Mouse (Mus musculus) heart, postnatal 4 days (tissue): ENCODE measurements around the gene Ms4a8a. TPM values are rescaled to one million over a fixed set of nuclear protein-coding genes. Genes with fewer than 3 reads are reported as not detected.

Experiments used
- total RNA-seq, 2 experiments: library from RNA; stranded (reverse); gene quantifications; 2 replicates each; pipeline ENCODE4 v1.2.3; 2021

Ms4a8a gene
- total RNA-seq, 2 experiments from 2014 or later = 0.25 to 0.26 TPM

Other genes with a start within 250 kb of the Ms4a8a start
- 1 to 10 TPM; 2.1 to 2.3 TPM for gene Slc15a3, start 241.4 kb downstream of the Ms4a8a start, total RNA-seq
- gene Tmem132a, start 211.2 kb downstream of the Ms4a8a start, total RNA-seq = 10 to 100 TPM; 52.4 to 53.4 TPM
- 100 to 1,000 TPM; 100 to 104 TPM for gene Tmem109, start 199.1 kb downstream of the Ms4a8a start, total RNA-seq
- gene Prpf19, start 185.9 kb downstream of the Ms4a8a start, total RNA-seq = 100 to 1,000 TPM; 214 to 232 TPM
- gene Zp1, start 160.5 kb downstream of the Ms4a8a start, total RNA-seq = not detected
- gene Ptgdr2, start 143.9 kb downstream of the Ms4a8a start, total RNA-seq = under 1 TPM; 0.09 to 0.12 TPM
- gene Ccdc86, start 131.8 kb downstream of the Ms4a8a start, total RNA-seq = 10 to 100 TPM; 10.6 to 11.3 TPM
- not detected for gene Ms4a10, start 106.4 kb downstream of the Ms4a8a start, total RNA-seq
- not detected for gene Ms4a15, start 87.9 kb downstream of the Ms4a8a start, total RNA-seq
- not detected for gene Ms4a18, start 63.1 kb downstream of the Ms4a8a start, total RNA-seq
- not detected for gene 1700017D01Rik, start 49.8 kb upstream of the Ms4a8a start, total RNA-seq
- not detected for gene 1700025F22Rik, start 84.2 kb upstream of the Ms4a8a start, total RNA-seq
- not detected for gene Ms4a13, start 115.6 kb upstream of the Ms4a8a start, total RNA-seq
- not detected for gene Ms4a12, start 151.3 kb upstream of the Ms4a8a start, total RNA-seq
- under 1 TPM; 0.36 to 0.57 TPM for gene Ms4a1, start 185.1 kb upstream of the Ms4a8a start, total RNA-seq
- gene Ms4a5, start 202.8 kb upstream of the Ms4a8a start, total RNA-seq = not detected
- gene Ms4a14, start 233.4 kb upstream of the Ms4a8a start, total RNA-seq = not detected